Mouse (Mus musculus) c-Kit-positive CD71-positive TER-119-negative erythroid progenitor cells, embryonic 14.5 days (primary cell): ENCODE measurements around the gene Rassf1.
A peak's percentile ranks its signal among the peaks of the same experiment; 100 is the strongest.

Experiments used
- DNase-seq: peaks from one replicate; pipeline ENCODE4 v3.0.0-alpha.2; 2013; ENCODE audit warnings: low read depth

The Rassf1 gene

GRCm38 (mm10) chr9:107580501-107581317 lies 29.4 kb downstream of the Rassf1 start, which contains the start of gene Hyal3:
Gene Hyal3, plus strand, starts transcription at chr9:107580818.
- peak; percentile 88 for DNase-seq

GRCm38 (mm10) chr9:107581584-107581983 lies 30.2 kb downstream of the Rassf1 start:
- DNase-seq = no peak

- no peak for DNase-seq
These were observed 31.2 kb downstream of the Rassf1 start for GRCm38 (mm10) chr9:107582509-107583062.

GRCm38 (mm10) chr9:107583174-107583573 lies 31.8 kb downstream of the Rassf1 start:
- DNase-seq = no peak

GRCm38 (mm10) chr9:107586504-107586903 lies 35.1 kb downstream of the Rassf1 start:
- no peak for DNase-seq

- DNase-seq = peak; percentile 99
These were observed 35.8 kb downstream of the Rassf1 start, which contains the start of gene Ifrd2 for GRCm38 (mm10) chr9:107586974-107587832. Gene Ifrd2, plus strand, starts transcription at chr9:107587642.

- DNase-seq = peak; percentile 70
These were observed 36.7 kb downstream of the Rassf1 start for GRCm38 (mm10) chr9:107587833-107588639.

- peak; percentile 73 for DNase-seq
These were observed 38.9 kb downstream of the Rassf1 start for GRCm38 (mm10) chr9:107590058-107590772.

GRCm38 (mm10) chr9:107590773-107591060 lies 39.4 kb downstream of the Rassf1 start:
- no peak for DNase-seq

GRCm38 (mm10) chr9:107593101-107593976 lies 42.0 kb downstream of the Rassf1 start:
- DNase-seq = no peak

GRCm38 (mm10) chr9:107594281-107595062 lies 43.1 kb downstream of the Rassf1 start:
- DNase-seq = no peak

- DNase-seq = no peak
These were observed 45.5 kb downstream of the Rassf1 start for GRCm38 (mm10) chr9:107596619-107597569.

GRCm38 (mm10) chr9:107598385-107598784 lies 47.0 kb downstream of the Rassf1 start:
- DNase-seq = no peak

GRCm38 (mm10) chr9:107599433-107599832 lies 48.1 kb downstream of the Rassf1 start:
- no peak for DNase-seq

GRCm38 (mm10) chr9:107599842-107600241 lies 48.5 kb downstream of the Rassf1 start:
- no peak for DNase-seq

GRCm38 (mm10) chr9:107600745-107601144 lies 49.4 kb downstream of the Rassf1 start:
- DNase-seq = no peak

- no peak for DNase-seq
These were observed 49.9 kb downstream of the Rassf1 start for GRCm38 (mm10) chr9:107601275-107601674.

- DNase-seq = peak; percentile 85
These were observed 50.8 kb downstream of the Rassf1 start for GRCm38 (mm10) chr9:107602068-107602648.
